Mouse (Mus musculus): Measurements from ENCODE around the gene Camk1d. TPM values are rescaled to one million over a fixed set of nuclear protein-coding genes. Genes with fewer than 3 reads are reported as not detected.
"Not testable (repeated sequence)": the region's sequence is repeated elsewhere in the genome, so short reads cannot be mapped to it uniquely, and the experiment has no call there.

Camk1d gene
- polyA plus RNA-seq, 1 experiment from 2014 or later, result 6.7 TPM

- Histone ChIP-seq H3K36me3 (ENCODE audit: control insufficient read depth, insufficient read depth, low read length) (no peaks in the 10 kb centered on the region), H3K4me2 (replicated peaks; ENCODE audit: low read depth) (no peak overlapping the region), H3K9ac (ENCODE audit: low read length) (no peak overlapping the region), H3K27ac (replicated peaks) (no peak overlapping the region), H3K9me3 (ENCODE audit: control insufficient read depth, low read length) (no peaks in the 10 kb centered on the region), H3K4me1 (replicated peaks; ENCODE audit: control insufficient read depth, insufficient read depth) (no peaks in the 10 kb centered on the region), H3K27me3 (ENCODE audit: control insufficient read depth, insufficient read depth, low read length) (no peaks in the 10 kb centered on the region), H3K4me3 (ENCODE audit: low read depth, low read length) (no peak overlapping the region)
- ATAC-seq (ENCODE audit: low FRiP score, low TSS enrichment) (no peak), DNase-seq (ENCODE audit: low spot score) (no peak)
- no peak for TF ChIP-seq CTCF (IDR thresholded peaks at IDR 0.05; ENCODE audit: low read depth)
- no peak for TF ChIP-seq EP300 (optimal IDR thresholded peaks at IDR 0.05)
- WGBS, result 59% methylated on average over 2 of the region's 2 CpGs
Measured at GRCm38 (mm10) chr2:5267980-5268379, 446.3 kb downstream of the Camk1d start.

DNA sequence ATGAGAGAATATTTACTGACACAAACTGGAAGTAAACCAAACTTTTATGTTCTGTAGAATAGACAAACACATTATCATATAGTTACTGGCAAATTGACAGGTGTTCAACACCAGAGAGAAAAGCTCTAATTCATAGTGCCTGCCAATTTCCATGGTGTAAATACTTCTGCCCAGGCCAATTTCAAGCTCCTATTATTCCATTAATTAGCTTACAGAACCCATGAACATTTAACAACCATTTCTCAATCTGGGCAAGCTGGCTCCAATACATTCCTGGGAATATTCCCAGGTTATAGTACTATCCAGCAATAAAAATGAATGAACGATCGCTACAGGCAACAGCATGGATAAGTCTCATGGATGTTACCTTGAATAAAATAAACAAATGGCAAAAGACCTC, 452.0 kb downstream of the Camk1d start:
- TF ChIP-seq CTCF (IDR thresholded peaks at IDR 0.05; ENCODE audit: low read depth), result no peak
- TF ChIP-seq EP300 (optimal IDR thresholded peaks at IDR 0.05), result no peak
- no peaks in the 10 kb centered on the region for H3K4me1 ChIP-seq (replicated peaks; ENCODE audit: control insufficient read depth, insufficient read depth)
- H3K36me3 ChIP-seq (ENCODE audit: control insufficient read depth, insufficient read depth, low read length), result no peaks in the 10 kb centered on the region
- H3K9me3 ChIP-seq (ENCODE audit: control insufficient read depth, low read length), result no peaks in the 10 kb centered on the region
- no peak overlapping the region for H3K4me2 ChIP-seq (replicated peaks; ENCODE audit: low read depth)
- H3K9ac ChIP-seq (ENCODE audit: low read length), result no peak overlapping the region
- no peak overlapping the region for H3K27ac ChIP-seq (replicated peaks)
- WGBS, result 82% methylated on average over 2 of the region's 2 CpGs
- DNase-seq (ENCODE audit: low spot score), result no peak
- no peak for ATAC-seq (ENCODE audit: low FRiP score, low TSS enrichment)
- H3K27me3 ChIP-seq (ENCODE audit: control insufficient read depth, insufficient read depth, low read length), result no peaks in the 10 kb centered on the region
- no peak overlapping the region for H3K4me3 ChIP-seq (ENCODE audit: low read depth, low read length)

GRCm38 (mm10) chr2:5258250-5258649, 456.1 kb downstream of the Camk1d start:
- H3K4me3 ChIP-seq (ENCODE audit: low read depth, low read length), result no peak overlapping the region
- H3K9ac ChIP-seq (ENCODE audit: low read length), result no peak overlapping the region
- ATAC-seq (ENCODE audit: low FRiP score, low TSS enrichment) (no peak), DNase-seq (ENCODE audit: low spot score) (no peak)
- TF ChIP-seq EP300 (optimal IDR thresholded peaks at IDR 0.05) (no peak), CTCF (IDR thresholded peaks at IDR 0.05; ENCODE audit: low read depth) (no peak)
- H3K27ac ChIP-seq (replicated peaks), result no peak overlapping the region
- H3K27me3 ChIP-seq (ENCODE audit: control insufficient read depth, insufficient read depth, low read length), result no peaks in the 10 kb centered on the region
- no peak overlapping the region for H3K4me2 ChIP-seq (replicated peaks; ENCODE audit: low read depth)
- H3K36me3 ChIP-seq (ENCODE audit: control insufficient read depth, insufficient read depth, low read length), result no peaks in the 10 kb centered on the region
- H3K9me3 ChIP-seq (ENCODE audit: control insufficient read depth, low read length), result no peaks in the 10 kb centered on the region
- 86% methylated on average over 3 of the region's 3 CpGs for WGBS
- H3K4me1 ChIP-seq (replicated peaks; ENCODE audit: control insufficient read depth, insufficient read depth), result no peaks in the 10 kb centered on the region

GRCm38 (mm10) chr2:5249969-5250368, 464.3 kb downstream of the Camk1d start:
- Histone ChIP-seq H3K4me1 (replicated peaks; ENCODE audit: control insufficient read depth, insufficient read depth) (no peaks in the 10 kb centered on the region), H3K4me3 (ENCODE audit: low read depth, low read length) (no peak overlapping the region), H3K27ac (replicated peaks) (0 out of 2 replicates have a peak overlapping the region, but pooled peaks have one; percentile 35), H3K36me3 (ENCODE audit: control insufficient read depth, insufficient read depth, low read length) (no peaks in the 10 kb centered on the region), H3K9ac (ENCODE audit: low read length) (no peak overlapping the region), H3K27me3 (ENCODE audit: control insufficient read depth, insufficient read depth, low read length) (no peaks in the 10 kb centered on the region), H3K4me2 (replicated peaks; ENCODE audit: low read depth) (peak overlapping the region; percentile 17; the same call in 1 of the 2 replicates), H3K9me3 (ENCODE audit: control insufficient read depth, low read length) (no peaks in the 10 kb centered on the region)
- 38% methylated on average over 12 of the region's 12 CpGs for WGBS
- DNase-seq (ENCODE audit: low spot score), result peak; percentile 23
- TF ChIP-seq CTCF (IDR thresholded peaks at IDR 0.05; ENCODE audit: low read depth), result peak; percentile 66
- TF ChIP-seq EP300 (optimal IDR thresholded peaks at IDR 0.05), result no peak
- ATAC-seq (ENCODE audit: low FRiP score, low TSS enrichment), result no peak

- H3K27ac ChIP-seq (replicated peaks); H3K4me1 ChIP-seq (replicated peaks; ENCODE audit: control insufficient read depth, insufficient read depth); ATAC-seq (ENCODE audit: low FRiP score, low TSS enrichment); H3K27me3 ChIP-seq (ENCODE audit: control insufficient read depth, insufficient read depth, low read length); H3K9ac ChIP-seq (ENCODE audit: low read length); DNase-seq (ENCODE audit: low spot score); H3K36me3 ChIP-seq (ENCODE audit: control insufficient read depth, insufficient read depth, low read length); H3K9me3 ChIP-seq (ENCODE audit: control insufficient read depth, low read length); H3K4me3 ChIP-seq (ENCODE audit: low read depth, low read length); H3K4me2 ChIP-seq (replicated peaks; ENCODE audit: low read depth): not testable (repeated sequence)
- WGBS, result 92% methylated on average over 6 of the region's 6 CpGs
Measured at GRCm38 (mm10) chr2:5249199-5249598, 465.1 kb downstream of the Camk1d start.

Other genes with a start within 250 kb of the Camk1d start
- 27.2 and 29.1 TPM in 2 replicates for gene Nudt5, start 130.5 kb upstream of the Camk1d start, polyA plus RNA-seq (2015; fragmentation: Nextera tagmentation; extraction: Ambion mirVana)
- 168 and 184 TPM in 2 replicates for gene Cdc123, start 130.6 kb upstream of the Camk1d start, polyA plus RNA-seq (2015; fragmentation: Nextera tagmentation; extraction: Ambion mirVana)
- gene Gm13199, start 148.4 kb upstream of the Camk1d start, polyA plus RNA-seq (2015; fragmentation: Nextera tagmentation; extraction: Ambion mirVana), result 0.25 and 0.32 TPM in 2 replicates
- gene Sec61a2, start 180.9 kb upstream of the Camk1d start, polyA plus RNA-seq (2015; fragmentation: Nextera tagmentation; extraction: Ambion mirVana), result 19.6 and 21.8 TPM in 2 replicates
- gene Dhtkd1, start 228.3 kb upstream of the Camk1d start, polyA plus RNA-seq (2015; fragmentation: Nextera tagmentation; extraction: Ambion mirVana), result 0.65 TPM in 2 replicates
- gene Upf2, start 237.0 kb upstream of the Camk1d start, polyA plus RNA-seq (2015; fragmentation: Nextera tagmentation; extraction: Ambion mirVana), result 4.9 and 5.3 TPM in 2 replicates